Mouse (Mus musculus) kidney, embryonic 14.5 days (tissue): Measurements from ENCODE around the gene Espn. TPM values are rescaled to one million over a fixed set of nuclear protein-coding genes. Genes with fewer than 3 reads are reported as not detected.
A peak's percentile ranks its signal among the peaks of the same experiment; 100 is the strongest.

Experiments used
- ATAC-seq: fragments of 200-750 bp; cut with Nextera tagmentation; 2 replicates; pipeline ENCODE4 v1.8.0; 2017; ENCODE audit warnings: moderate number of reproducible peaks, mild to moderate bottlenecking, moderate TSS enrichment, moderate library complexity; ENCODE audit not compliant: low FRiP score, low TSS enrichment
- H3K27ac ChIP-seq: fragments of 300-500 bp; sonication (generic); 2 replicates; pipeline ENCODE4 v1.5.1; 2014; ENCODE audit warnings: low read depth, mild to moderate bottlenecking, low read length, moderate library complexity, mixed read lengths
- H3K27me3 ChIP-seq: fragments of 300-500 bp; sonication (generic); 2 replicates; pipeline ENCODE4 v1.6.1; 2014; ENCODE audit warnings: mild to moderate bottlenecking, low read length; ENCODE audit not compliant: control insufficient read depth, insufficient read depth
- H3K36me3 ChIP-seq: fragments of 300-500 bp; sonication (generic); 2 replicates; pipeline ENCODE4 v1.6.1; 2014; ENCODE audit warnings: low read length, mixed read lengths; ENCODE audit not compliant: control insufficient read depth, insufficient read depth
- H3K4me1 ChIP-seq: fragments of 300-500 bp; sonication (generic); 2 replicates; pipeline ENCODE4 v1.6.1; 2014; ENCODE audit warnings: low read length, mixed read lengths; ENCODE audit not compliant: control insufficient read depth, insufficient read depth
- H3K4me2 ChIP-seq: fragments of 300-500 bp; sonication (generic); replicated peaks from 2 replicates; pipeline ENCODE4 v1.6.1; 2014; ENCODE audit warnings: low read depth, mild to moderate bottlenecking, low read length
- H3K4me3 ChIP-seq: fragments of 300-500 bp; sonication (generic); 2 replicates; pipeline ENCODE4 v1.5.1; 2014; ENCODE audit warnings: mild to moderate bottlenecking, low read length
- H3K9ac ChIP-seq: fragments of 300-500 bp; sonication (generic); 2 replicates; pipeline ENCODE4 v1.6.1; 2014; ENCODE audit warnings: low read depth, mild to moderate bottlenecking, low read length, moderate library complexity
- H3K9me3 ChIP-seq: fragments of 300-500 bp; sonication (generic); 2 replicates; pipeline ENCODE4 v1.6.1; 2016; ENCODE audit warnings: low read length; ENCODE audit not compliant: control insufficient read depth
- WGBS: fragments of 180-500 bp; shearing (Covaris S2); extraction: QIAGEN DNeasy Blood & Tissue Kit; methylation state at CpG from one replicate; pipeline ENCODE4 v1.1.7; 2014; 5-methylcytosine and 5-hydroxymethylcytosine counted together
- polyA plus RNA-seq: library from polyadenylated mRNA; unstranded; fragments of >200 nt; fragmentation: Nextera tagmentation; extraction: Ambion mirVana; gene quantifications from 2 replicates; pipeline ENCODE4 v1.2.1, GENCODE M21; 2014

The Espn gene
- polyA plus RNA-seq, 1 experiment from 2014 or later, result 36.1 TPM

DNA sequence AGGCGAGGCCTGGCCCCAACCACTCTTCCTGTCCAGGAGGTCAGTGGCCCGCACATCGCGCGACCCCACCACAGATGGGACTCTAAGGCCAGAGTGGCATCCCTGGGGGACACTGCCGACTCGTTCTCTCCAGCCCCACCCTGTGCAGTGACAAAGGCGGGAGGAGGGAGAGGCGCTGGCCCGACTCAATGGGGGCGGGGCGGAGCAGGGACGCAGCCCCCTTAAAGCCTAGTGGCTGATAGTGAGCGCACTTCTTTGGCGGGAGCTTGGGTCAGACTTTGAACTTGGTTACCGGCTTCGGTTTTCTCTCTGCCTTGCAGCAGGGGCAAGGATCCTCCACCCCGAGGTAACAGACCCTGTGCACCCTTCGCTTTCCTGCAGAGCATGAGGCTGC is 7.1 kb upstream of the Espn start:
- Histone ChIP-seq H3K4me1 (peaks cover 10% of the 10 kb centered on the region; the same call in 1 of the 2 replicates), H3K9me3 (no peaks in the 10 kb centered on the region), H3K36me3 (no peaks in the 10 kb centered on the region), H3K9ac (no peak overlapping the region), H3K27me3 (peaks cover 59% of the 10 kb centered on the region), H3K4me3 (peak overlapping the region; percentile 14; the same call in 1 of the 2 replicates), H3K4me2 (peak overlapping the region; percentile 18), H3K27ac (no peak overlapping the region)
- no peak; the same call in 1 of the 2 replicates for ATAC-seq
- WGBS, result 1% methylated on average over 19 of the region's 19 CpGs

DNA sequence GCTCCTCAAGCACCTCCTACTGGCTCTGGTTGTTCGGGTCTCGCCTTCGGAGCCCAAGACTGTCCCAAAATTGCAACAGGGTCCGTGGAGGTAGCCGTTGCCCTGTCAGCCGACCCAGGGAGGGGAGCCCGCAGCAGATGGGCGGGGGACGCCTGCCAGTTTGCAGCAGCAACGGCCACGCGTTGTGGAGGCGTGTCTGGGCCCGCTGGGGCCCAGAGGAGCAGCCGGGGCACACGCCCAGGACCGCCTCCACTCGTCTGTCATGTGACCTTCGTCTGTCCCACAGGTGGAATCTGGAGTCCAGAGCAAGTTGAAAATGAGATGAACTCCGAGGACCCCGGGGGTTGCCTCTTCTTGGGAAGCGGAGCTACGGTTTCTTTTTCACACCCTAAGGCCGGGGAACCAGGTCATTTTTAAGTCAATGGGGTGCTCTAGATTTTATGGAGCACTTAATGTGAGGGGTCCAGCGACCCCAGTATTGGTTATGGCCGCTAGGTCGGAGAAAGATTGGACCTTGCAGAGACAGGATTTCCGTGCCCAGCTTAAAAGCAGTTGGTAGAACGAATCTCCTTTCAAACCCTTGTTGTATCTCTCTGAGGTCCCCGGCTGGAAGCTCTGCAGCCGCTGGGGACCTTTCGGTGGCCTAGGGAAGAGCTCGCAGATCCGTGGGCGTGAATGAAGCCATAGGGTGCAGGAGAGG is 6.6 kb upstream of the Espn start, which contains the start of gene Hes2:
Hes2 (plus strand) TSS at position 283 of the 700 bp plus-strand sequence.
- Histone ChIP-seq H3K4me3 (peak within 1 kb of the TSS; percentile 21), H3K9ac (no peak within 1 kb of the TSS), H3K36me3 (no peaks in the 10 kb centered on the region), H3K27me3 (peaks cover 59% of the 10 kb centered on the region), H3K4me1 (peaks cover 10% of the 10 kb centered on the region; the same call in 1 of the 2 replicates), H3K27ac (no peak within 1 kb of the TSS), H3K9me3 (no peaks in the 10 kb centered on the region), H3K4me2 (peak within 1 kb of the TSS; percentile 34)
- 3% methylated on average over 35 of the region's 35 CpGs for WGBS
- no peak for ATAC-seq

DNA sequence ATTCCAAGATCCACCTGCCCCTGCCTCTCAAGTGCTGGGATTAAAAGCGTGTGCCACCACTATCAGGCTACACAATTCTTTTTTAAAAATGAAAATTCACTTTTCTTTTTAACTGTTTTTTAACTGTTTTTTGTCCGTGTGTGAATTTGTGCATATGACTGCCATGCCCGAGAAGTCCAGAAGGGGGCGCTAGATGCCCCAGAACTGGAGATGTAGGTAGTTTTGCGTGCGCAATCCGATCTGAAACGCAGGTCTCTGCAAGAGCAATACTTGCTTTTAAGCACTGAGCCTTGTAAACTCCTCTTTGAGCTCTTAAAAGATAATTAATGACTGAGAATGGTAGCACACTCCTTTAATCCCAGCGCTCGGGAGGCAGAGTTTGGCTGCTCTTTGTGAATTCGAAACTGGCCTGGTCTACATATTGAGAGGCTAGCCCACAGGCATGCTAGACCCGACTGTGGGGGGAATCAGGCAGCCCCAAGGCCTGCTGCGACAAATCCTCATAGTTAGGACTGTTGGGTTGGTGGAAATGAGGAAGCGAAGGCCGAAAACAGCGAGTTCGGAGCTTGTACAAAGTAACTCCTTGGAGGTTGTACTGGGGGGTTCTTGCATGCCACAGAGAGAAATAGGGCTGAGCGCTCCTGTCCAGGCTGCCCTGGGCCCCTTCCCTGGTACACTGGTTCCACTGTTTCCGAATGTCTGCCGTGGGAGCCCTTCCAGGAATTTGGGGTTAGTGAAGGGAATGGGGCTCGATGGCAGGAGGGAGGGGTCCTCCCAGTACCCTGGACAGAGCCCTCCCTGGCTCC is 5.8 kb upstream of the Espn start:
- Histone ChIP-seq H3K27me3 (peaks cover 64% of the 10 kb centered on the region), H3K9ac (no peak overlapping the region), H3K36me3 (no peaks in the 10 kb centered on the region)

DNA sequence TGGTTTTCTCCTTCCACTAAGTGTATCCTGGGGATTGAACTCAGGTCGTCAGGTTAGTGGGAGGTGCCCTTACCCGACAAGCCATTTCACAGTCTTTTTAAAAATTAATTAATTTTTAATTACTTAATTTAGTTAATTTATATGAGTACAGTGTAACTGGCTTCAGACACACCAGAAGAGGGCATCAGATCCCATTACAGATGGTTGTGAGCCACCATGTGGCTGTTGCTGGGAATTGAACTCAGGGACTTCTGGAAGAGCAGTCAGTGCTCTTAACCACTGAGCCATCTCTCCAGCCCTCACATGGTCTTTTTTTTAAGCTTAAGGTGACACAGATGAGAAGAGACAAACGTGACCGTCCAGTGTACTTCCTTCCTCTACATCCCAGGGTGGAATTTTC is 2.8 kb upstream of the Espn start:
- Histone ChIP-seq H3K9ac (no peak overlapping the region), H3K36me3 (no peaks in the 10 kb centered on the region), H3K9me3 (no peaks in the 10 kb centered on the region), H3K4me1 (peaks cover 15% of the 10 kb centered on the region), H3K4me3 (no peak overlapping the region), H3K27me3 (peaks cover 53% of the 10 kb centered on the region), H3K27ac (no peak overlapping the region), H3K4me2 (no peak overlapping the region)
- ATAC-seq, result no peak
- 55% methylated on average over 4 of the region's 4 CpGs for WGBS

More for the DNA sequence above, 5.8 kb upstream of the Espn start:
- H3K4me3 ChIP-seq, result peak overlapping the region; percentile 21
- no peak overlapping the region for H3K27ac ChIP-seq
- no peak for ATAC-seq
- H3K9me3 ChIP-seq, result no peaks in the 10 kb centered on the region
- WGBS, result 15% methylated on average over 21 of the region's 21 CpGs
- peaks cover 15% of the 10 kb centered on the region for H3K4me1 ChIP-seq
- peak overlapping the region; percentile 34 for H3K4me2 ChIP-seq

DNA sequence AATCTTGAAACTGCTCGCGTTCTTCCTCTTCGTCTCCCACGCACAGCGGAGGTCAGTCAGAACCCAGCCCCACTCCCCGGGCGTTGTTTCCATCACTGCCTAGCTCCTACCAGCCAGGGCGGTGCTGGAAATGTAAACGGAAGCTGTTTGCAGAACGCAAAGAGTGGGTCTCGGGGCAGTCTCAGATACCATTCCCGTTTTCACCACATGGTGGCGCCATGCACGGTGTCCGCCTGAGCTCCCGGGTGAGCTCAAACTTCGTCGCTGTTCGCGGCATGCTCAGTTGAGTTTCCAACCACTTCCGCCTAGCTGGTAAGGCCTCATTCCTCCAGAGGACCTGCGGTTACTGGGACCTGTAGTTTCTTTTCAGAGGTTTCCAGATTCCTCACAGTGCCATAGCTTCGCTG is 1.6 kb upstream of the Espn start:
- Histone ChIP-seq H3K9ac (no peak overlapping the region), H3K9me3 (no peaks in the 10 kb centered on the region), H3K27ac (no peak overlapping the region), H3K4me2 (peak overlapping the region; percentile 37), H3K4me3 (peak overlapping the region; percentile 17; the same call in 1 of the 2 replicates), H3K27me3 (peaks cover 40% of the 10 kb centered on the region), H3K36me3 (no peaks in the 10 kb centered on the region), H3K4me1 (peaks cover 10% of the 10 kb centered on the region)
- WGBS, result 3% methylated on average over 23 of the region's 23 CpGs
- peak; percentile 16 for ATAC-seq

DNA sequence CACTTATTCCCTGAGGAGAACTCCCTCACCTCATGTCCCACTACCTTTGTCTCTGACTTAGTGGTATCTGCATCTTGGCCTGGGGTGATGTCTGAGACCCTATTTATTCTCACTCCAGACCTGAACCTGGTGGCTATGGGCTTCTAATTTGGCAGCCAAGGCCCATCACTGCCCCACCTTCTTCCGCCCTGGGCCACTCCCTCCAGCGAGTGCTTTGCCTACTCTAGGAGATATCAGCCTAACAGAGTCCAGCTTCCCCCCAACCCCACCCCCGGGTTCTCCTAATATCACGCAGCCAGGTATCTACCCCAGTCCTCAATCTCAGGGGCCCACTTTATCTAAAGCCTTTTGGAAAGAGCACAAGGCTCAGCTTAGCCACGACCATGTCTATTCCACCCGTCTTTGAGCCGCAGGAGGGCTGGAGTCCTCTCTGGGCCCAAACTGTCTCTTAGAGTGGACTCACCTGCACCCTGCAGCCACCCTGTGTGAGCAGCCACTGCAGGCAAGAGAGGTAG is 663 bp downstream of the Espn start:
- Histone ChIP-seq H3K4me1 (peaks cover 16% of the 10 kb centered on the region), H3K27me3 (peaks cover 19% of the 10 kb centered on the region; the same call in 1 of the 2 replicates), H3K4me3 (peak overlapping the region; percentile 47), H3K4me2 (peak overlapping the region; percentile 85), H3K36me3 (no peaks in the 10 kb centered on the region), H3K9ac (peak overlapping the region; percentile 51; the same call in 1 of the 2 replicates), H3K9me3 (no peaks in the 10 kb centered on the region), H3K27ac (no peak overlapping the region)
- no peak; the same call in 1 of the 2 replicates for ATAC-seq
- WGBS, result 17% methylated on average over 7 of the region's 7 CpGs

DNA sequence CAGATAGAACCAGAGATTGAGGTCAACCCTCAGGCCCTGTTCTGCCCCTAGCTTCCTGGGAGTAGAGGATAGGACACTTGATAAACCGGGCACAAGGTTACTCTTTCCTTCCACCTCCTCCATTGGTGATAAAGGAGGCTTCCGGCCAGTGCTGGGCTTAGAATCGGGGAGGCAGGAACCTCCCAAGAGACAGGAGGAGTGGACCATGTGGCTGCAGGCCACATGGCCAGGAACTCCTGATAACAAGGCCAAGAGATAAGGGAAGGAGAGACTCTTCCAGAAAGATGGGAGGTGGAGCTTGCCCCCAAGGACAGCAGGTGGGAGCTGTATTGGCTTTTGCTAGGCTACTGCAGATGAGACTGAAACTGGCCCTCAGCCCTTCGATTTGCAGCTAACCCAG is 1.6 kb downstream of the Espn start:
- 72% methylated on average over 4 of the region's 4 CpGs for WGBS
- no peak overlapping the region for H3K9ac ChIP-seq

DNA sequence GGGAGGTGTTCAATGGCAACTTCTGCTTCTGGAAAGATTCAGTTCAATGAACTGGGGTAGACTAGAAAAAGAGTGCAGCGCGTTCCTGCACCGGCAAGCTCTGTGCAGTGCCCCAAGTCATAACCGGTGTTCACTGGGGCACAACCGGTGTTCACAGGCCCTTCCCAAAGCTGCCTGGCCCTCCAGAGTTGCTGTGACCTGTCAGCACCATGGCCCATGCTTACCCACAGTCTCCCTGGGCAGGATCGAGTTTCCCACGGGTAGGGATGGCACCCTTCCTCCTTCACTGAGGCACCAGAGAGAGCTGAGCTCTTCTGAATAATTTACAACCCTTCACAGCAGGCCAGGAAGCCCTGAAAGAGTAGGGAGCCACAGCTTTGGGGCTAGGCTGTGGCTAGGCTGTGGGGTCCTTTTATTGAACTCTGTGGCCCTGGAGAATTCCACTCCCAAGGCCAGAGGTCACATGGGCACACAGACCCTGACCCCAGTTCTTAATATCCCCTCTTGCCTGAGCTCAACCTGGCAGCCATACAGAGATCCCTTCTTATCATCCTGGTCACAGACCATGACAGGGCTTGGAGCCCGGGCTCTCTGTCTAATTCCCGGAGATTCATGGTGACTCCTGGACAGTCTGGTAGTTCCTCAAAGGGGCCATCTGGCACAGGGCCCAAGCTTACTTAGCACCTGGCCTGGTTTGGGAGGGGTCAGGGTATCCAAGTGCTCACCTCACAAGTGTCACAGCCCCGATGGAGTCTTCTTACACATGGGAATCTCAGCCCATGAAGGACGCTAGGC is 5.9 kb downstream of the Espn start:
- 23% methylated on average over 11 of the region's 11 CpGs for WGBS
- Histone ChIP-seq H3K4me3 (no peak overlapping the region), H3K27me3 (no peaks in the 10 kb centered on the region; the same call in none of the 2 replicates), H3K4me1 (peaks cover 26% of the 10 kb centered on the region), H3K9ac (no peak overlapping the region), H3K9me3 (no peaks in the 10 kb centered on the region), H3K36me3 (no peaks in the 10 kb centered on the region), H3K27ac (peak overlapping the region; percentile 69), H3K4me2 (no peak overlapping the region)
- ATAC-seq, result peak; percentile 83

More for the DNA sequence above, 1.6 kb downstream of the Espn start:
- no peak overlapping the region for H3K4me3 ChIP-seq
- no peaks in the 10 kb centered on the region for H3K9me3 ChIP-seq
- H3K4me1 ChIP-seq, result peaks cover 25% of the 10 kb centered on the region
- peaks cover 19% of the 10 kb centered on the region; the same call in 1 of the 2 replicates for H3K27me3 ChIP-seq
- ATAC-seq, result no peak
- no peak overlapping the region for H3K4me2 ChIP-seq
- no peak overlapping the region for H3K27ac ChIP-seq
- H3K36me3 ChIP-seq, result no peaks in the 10 kb centered on the region
